Mouse (Mus musculus) forebrain, embryonic 15.5 days (tissue): Measurements from ENCODE around the gene Olfr522. TPM values are rescaled to one million over a fixed set of nuclear protein-coding genes. Genes with fewer than 3 reads are reported as not detected.

Source experiments
- ATAC-seq: fragments of 200-750 bp; cut with Nextera tagmentation; replicated peaks from 2 replicates; pipeline ENCODE4 v1.8.0; 2017; ENCODE audit warnings: mild to moderate bottlenecking, moderate TSS enrichment, moderate library complexity
- H3K27ac ChIP-seq: fragments of 300-500 bp; sonication (generic); replicated peaks from 2 replicates; pipeline ENCODE4 v1.5.1; 2015; ENCODE audit warnings: mild to moderate bottlenecking, inconsistent platforms
- H3K27me3 ChIP-seq: fragments of 300-500 bp; sonication (generic); 2 replicates; pipeline ENCODE4 v1.6.1; 2015; ENCODE audit warnings: inconsistent platforms
- H3K36me3 ChIP-seq: fragments of 300-500 bp; sonication (generic); 2 replicates; pipeline ENCODE4 v1.6.1; 2015; ENCODE audit warnings: mild to moderate bottlenecking, inconsistent platforms
- H3K4me1 ChIP-seq: fragments of 300-500 bp; sonication (generic); 2 replicates; pipeline ENCODE4 v1.6.1; 2015; ENCODE audit warnings: inconsistent platforms
- H3K4me2 ChIP-seq: fragments of 300-500 bp; sonication (generic); replicated peaks from 2 replicates; pipeline ENCODE4 v1.6.1; 2015; ENCODE audit warnings: mild to moderate bottlenecking, inconsistent platforms
- H3K4me3 ChIP-seq: fragments of 300-500 bp; sonication (generic); 2 replicates; pipeline ENCODE4 v1.5.1; 2015; ENCODE audit warnings: mild to moderate bottlenecking, inconsistent platforms
- H3K9ac ChIP-seq: fragments of 300-500 bp; sonication (generic); replicated peaks from 2 replicates; pipeline ENCODE4 v1.6.1; 2015; ENCODE audit warnings: mild to moderate bottlenecking, inconsistent platforms
- H3K9me3 ChIP-seq: fragments of 300-500 bp; sonication (generic); 2 replicates; pipeline ENCODE4 v1.6.1; 2016; ENCODE audit warnings: inconsistent platforms
- WGBS: fragments of 180-500 bp; shearing (Covaris S2); methylation state at CpG from one replicate; pipeline ENCODE4 v1.1.7; 2015; ENCODE audit warnings: mixed read lengths; 5-methylcytosine and 5-hydroxymethylcytosine counted together
- polyA plus RNA-seq: library from polyadenylated mRNA; unstranded; fragments of >200 nt; fragmentation: Nextera tagmentation; extraction: Ambion mirVana; gene quantifications from 2 replicates; pipeline ENCODE4 v1.2.1, GENCODE M21; 2015

The Olfr522 gene
- polyA plus RNA-seq, 1 experiment from 2014 or later: not detected

DNA sequence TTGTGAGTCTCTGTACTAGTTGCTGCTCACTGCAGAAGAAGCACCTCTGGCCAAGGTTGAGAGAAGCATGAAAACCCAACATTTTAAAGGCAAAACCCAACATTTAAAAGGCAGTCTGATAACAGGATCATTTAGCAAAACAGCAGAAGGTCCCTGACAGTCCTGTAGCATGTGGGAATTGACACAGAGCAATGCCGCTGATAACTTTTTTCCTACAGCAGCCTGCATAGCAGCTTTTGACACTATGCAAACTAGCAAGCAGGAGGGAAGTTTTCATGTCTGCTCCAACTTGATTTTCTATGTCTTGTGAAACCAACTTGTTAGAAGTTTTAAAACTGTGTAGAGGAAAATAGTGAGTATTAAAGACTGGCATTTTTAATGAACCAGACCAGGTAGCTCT, 40.2 kb downstream of the Olfr522 start:
- Histone ChIP-seq H3K4me1 (peaks cover 9% of the 10 kb centered on the region; the same call in 1 of the 2 replicates), H3K27ac (no peak overlapping the region), H3K9me3 (no peaks in the 10 kb centered on the region), H3K4me2 (no peak overlapping the region), H3K27me3 (no peaks in the 10 kb centered on the region), H3K4me3 (no peak overlapping the region), H3K36me3 (no peaks in the 10 kb centered on the region), H3K9ac (no peak overlapping the region)
- 97% methylated on average over 1 of the region's 1 CpGs for WGBS
- no peak for ATAC-seq

DNA sequence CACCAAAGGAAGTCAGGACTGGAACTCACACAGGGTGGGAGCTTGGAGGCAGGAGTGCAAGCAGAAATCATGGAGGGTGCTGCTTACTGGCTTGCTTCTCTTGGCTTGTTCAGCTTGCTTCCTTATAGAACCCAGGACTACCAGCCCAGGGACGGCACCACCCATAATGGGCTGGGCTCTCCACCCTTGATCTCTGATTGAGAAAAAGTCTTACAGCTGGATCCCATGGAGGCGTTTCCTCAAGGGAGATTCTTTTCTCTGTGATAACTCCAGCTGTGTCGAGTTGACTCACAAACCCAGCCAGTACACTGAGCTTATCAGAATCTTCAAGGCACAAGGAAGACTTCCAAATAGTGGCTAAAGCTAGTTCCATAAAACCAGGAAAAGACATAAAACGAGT, 41.8 kb downstream of the Olfr522 start:
- Histone ChIP-seq H3K4me3 (no peak overlapping the region), H3K36me3 (no peaks in the 10 kb centered on the region), H3K9me3 (no peaks in the 10 kb centered on the region), H3K9ac (no peak overlapping the region), H3K4me2 (no peak overlapping the region), H3K27me3 (no peaks in the 10 kb centered on the region), H3K27ac (no peak overlapping the region), H3K4me1 (peaks cover 9% of the 10 kb centered on the region; the same call in 1 of the 2 replicates)
- ATAC-seq: no peak
- WGBS: 32% methylated on average over 4 of the region's 4 CpGs

DNA sequence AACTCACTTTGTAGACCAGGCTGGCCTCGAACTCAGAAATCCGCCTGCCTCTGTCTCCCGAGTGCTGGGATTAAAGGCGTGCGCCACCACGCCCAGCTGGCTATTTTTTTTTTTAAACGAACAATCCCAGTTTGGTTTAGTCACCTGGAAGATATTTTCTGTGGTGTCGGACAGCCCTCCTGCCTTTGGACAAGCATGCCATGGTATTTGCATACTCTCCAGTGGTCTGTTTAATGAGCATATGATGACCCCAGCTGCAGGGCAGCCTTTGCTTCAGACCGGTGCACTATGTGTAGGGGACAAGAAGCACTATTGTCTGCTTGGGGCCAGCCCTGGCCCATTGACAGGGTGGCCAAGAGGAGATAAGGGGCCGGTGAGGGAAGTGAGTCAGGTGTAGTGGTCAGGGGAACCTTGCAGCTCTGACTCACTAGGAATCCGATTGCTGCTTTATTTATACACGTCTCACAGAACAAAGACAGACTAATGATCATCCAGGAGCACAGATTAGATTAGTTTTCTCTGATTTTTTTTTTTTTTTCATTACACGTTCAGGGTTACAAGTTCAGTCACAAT, 43.1 kb downstream of the Olfr522 start:
- WGBS: 64% methylated on average over 13 of the region's 13 CpGs
- H3K9ac ChIP-seq: no peak overlapping the region

DNA sequence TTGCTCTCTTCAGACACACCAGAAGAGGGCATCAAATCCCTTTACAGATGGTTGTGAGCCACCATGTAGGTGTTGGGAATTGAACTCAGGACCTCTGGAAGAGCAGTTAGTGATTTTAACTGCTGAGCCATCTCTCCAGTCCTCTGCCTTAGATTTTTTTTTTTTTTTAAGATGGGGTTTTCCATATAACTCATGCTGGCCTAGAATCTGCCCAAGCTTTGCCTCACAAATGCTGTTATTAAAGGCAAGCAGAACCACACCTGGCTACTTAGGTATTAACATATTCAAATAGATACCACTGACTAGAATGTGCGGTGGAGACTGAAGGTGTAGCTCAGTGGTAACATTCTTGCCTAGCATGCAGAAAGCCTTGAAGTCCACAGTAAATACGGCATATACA, 44.1 kb downstream of the Olfr522 start:
- ATAC-seq: no peak
- Histone ChIP-seq H3K9me3 (no peaks in the 10 kb centered on the region), H3K9ac (no peak overlapping the region), H3K4me1 (peaks cover 15% of the 10 kb centered on the region), H3K4me2 (no peak overlapping the region), H3K4me3 (no peak overlapping the region), H3K27ac (no peak overlapping the region), H3K36me3 (no peaks in the 10 kb centered on the region), H3K27me3 (no peaks in the 10 kb centered on the region)
- WGBS: 92% methylated on average over 2 of the region's 2 CpGs

More for the DNA sequence above, 43.1 kb downstream of the Olfr522 start:
- H3K27ac ChIP-seq: no peak overlapping the region
- H3K4me1 ChIP-seq: peaks cover 17% of the 10 kb centered on the region
- no peak for ATAC-seq
- no peaks in the 10 kb centered on the region for H3K9me3 ChIP-seq
- H3K27me3 ChIP-seq: no peaks in the 10 kb centered on the region
- H3K4me2 ChIP-seq: no peak overlapping the region
- no peaks in the 10 kb centered on the region for H3K36me3 ChIP-seq
- no peak overlapping the region for H3K4me3 ChIP-seq

DNA sequence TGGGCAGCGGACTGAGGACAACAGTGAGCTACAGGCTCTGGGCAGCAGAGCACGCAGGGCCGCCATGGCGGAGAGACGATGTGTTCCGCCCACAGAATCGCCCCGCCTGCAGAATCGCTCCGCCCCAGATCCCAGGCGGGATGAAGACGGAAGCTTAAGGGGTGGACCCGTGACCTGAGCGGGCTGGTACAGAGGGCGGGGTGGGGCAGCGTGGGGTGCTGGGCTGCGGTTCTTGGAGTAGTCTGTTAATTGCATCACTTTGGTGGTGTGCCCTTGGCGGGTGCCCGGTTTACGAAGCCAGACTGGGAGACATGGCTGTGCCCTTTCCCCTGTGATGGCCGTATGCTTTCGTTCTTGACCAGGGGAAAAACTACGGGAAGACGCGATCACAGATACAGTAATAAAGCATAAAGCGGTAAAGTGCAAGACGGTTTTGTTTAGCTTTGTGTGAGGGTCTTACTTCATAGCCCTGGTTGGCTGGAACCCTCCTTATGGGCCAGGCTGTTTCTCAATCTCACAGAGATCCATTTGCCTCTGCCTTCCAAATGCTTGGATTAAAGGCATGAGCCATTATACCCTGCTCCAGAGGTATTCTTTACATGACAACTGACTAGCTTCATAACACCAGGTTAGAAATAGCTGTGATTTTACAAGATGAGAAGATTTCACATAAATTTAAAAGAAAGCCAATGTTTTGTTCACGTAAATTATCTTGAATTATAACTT, 48.1 kb downstream of the Olfr522 start, which contains the start of gene Echs1:
Gene Echs1, minus strand, starts transcription at position 148 of the 726 bp plus-strand sequence.
- 3% methylated on average over 28 of the region's 28 CpGs for WGBS
- peaks cover 13% of the 10 kb centered on the region for H3K36me3 ChIP-seq
- no peaks in the 10 kb centered on the region for H3K27me3 ChIP-seq
- ATAC-seq: peak; percentile 95
- peak within 1 kb of the TSS; percentile 91 for H3K4me3 ChIP-seq
- H3K4me1 ChIP-seq: peaks cover 12% of the 10 kb centered on the region
- H3K4me2 ChIP-seq: peak within 1 kb of the TSS; percentile 93
- H3K9ac ChIP-seq: peak within 1 kb of the TSS; percentile 92
- peak within 1 kb of the TSS; percentile 82 for H3K27ac ChIP-seq
- H3K9me3 ChIP-seq: no peaks in the 10 kb centered on the region

DNA sequence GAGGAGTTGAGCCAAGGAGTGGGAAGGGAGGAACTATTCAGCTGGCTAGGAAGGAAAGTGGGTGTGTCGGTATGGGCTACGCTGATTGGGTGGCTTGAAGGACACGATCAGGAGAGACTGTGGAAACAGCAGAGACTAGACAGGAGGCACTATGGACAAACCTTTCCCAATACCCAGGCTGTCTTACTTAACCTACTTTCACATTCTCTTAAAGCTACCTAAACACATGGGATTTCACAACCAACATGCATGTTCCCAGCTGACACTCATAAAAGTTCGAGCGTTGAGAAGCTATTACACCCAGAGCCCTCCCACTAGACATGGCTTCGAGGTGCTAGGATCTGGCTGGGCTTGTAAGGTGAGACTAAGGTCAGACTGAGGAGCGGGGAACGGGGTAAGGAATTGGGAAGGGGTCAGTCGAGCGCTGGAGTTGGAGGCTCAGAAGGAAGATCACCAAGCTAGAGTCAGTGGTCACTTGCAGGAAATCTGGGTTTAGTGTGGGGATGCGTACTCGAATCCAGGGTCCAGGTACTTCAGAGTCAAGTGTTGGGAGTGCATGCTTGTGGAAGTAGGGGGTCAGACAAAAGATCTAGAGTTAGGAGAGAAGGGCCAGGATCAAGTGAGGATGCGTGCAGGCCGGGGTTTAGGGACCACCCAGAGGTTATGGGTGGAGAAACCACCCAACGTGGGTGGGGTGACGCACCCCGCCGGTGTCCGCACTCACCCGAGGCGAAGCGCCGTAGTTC, 48.8 kb downstream of the Olfr522 start, which contains the start of gene Paox:
Gene Paox, plus strand, starts transcription at position 217 of the 746 bp plus-strand sequence.
- WGBS: 3% methylated on average over 23 of the region's 23 CpGs
- H3K4me1 ChIP-seq: peaks cover 12% of the 10 kb centered on the region
- H3K4me2 ChIP-seq: peak within 1 kb of the TSS; percentile 93
- peak within 1 kb of the TSS; percentile 91 for H3K4me3 ChIP-seq
- H3K9ac ChIP-seq: peak within 1 kb of the TSS; percentile 92
- H3K27me3 ChIP-seq: no peaks in the 10 kb centered on the region
- H3K9me3 ChIP-seq: no peaks in the 10 kb centered on the region
- peak within 1 kb of the TSS; percentile 82 for H3K27ac ChIP-seq
- ATAC-seq: peak; percentile 76
- peaks cover 19% of the 10 kb centered on the region for H3K36me3 ChIP-seq

DNA sequence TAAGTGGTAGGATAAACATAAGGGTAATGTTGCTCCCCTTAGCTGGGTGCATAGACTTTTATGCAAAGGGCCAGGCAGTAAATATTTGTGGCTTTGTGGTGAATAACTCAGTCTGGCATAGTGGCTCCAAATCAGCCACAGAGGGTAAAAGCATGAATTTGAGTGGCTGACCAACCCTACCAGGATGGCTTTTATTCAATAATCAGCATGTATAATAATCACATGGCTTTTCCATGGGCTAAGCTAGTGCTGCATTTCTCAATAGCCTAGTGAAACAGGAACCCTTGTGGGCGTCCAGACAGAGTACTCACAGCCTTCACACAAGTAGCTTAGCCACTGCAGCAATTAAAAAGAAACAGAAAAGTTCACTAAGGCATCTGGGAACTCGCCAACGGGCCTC, 52.6 kb downstream of the Olfr522 start:
- Histone ChIP-seq H3K4me3 (no peak overlapping the region), H3K27me3 (no peaks in the 10 kb centered on the region), H3K9me3 (no peaks in the 10 kb centered on the region), H3K4me1 (peaks cover 9% of the 10 kb centered on the region), H3K27ac (no peak overlapping the region), H3K9ac (no peak overlapping the region), H3K4me2 (no peak overlapping the region), H3K36me3 (peaks cover 46% of the 10 kb centered on the region)
- WGBS: 60% methylated on average over 3 of the region's 3 CpGs
- no peak for ATAC-seq

Other genes starting within 250 kb of the Olfr522 start
- gene Utf1, start 221.0 kb downstream of the Olfr522 start, polyA plus RNA-seq: not detected in 2 replicates
- gene 6430531B16Rik, start 186.0 kb downstream of the Olfr522 start, polyA plus RNA-seq: 0.64 and 0.99 TPM in 2 replicates
- 3.1 and 3.9 TPM in 2 replicates for gene Adam8, start 172.2 kb downstream of the Olfr522 start, polyA plus RNA-seq
- 55.8 and 56.6 TPM in 2 replicates for gene Zfp511, start 128.4 kb downstream of the Olfr522 start, polyA plus RNA-seq
- 69.0 and 69.2 TPM in 2 replicates for gene Tubgcp2, start 128.1 kb downstream of the Olfr522 start, polyA plus RNA-seq
- 0.73 TPM in 2 replicates for gene Msx3, start 115.7 kb downstream of the Olfr522 start, polyA plus RNA-seq
- gene Caly, start 82.2 kb downstream of the Olfr522 start, polyA plus RNA-seq: 108 and 117 TPM in 2 replicates
- not detected in 2 replicates for gene Prap1, start 71.4 kb downstream of the Olfr522 start, polyA plus RNA-seq
- 18.5 and 18.9 TPM in 2 replicates for gene Fuom, start 62.3 kb downstream of the Olfr522 start, polyA plus RNA-seq
- gene Paox, start 49.0 kb downstream of the Olfr522 start, polyA plus RNA-seq: 7.5 and 8.6 TPM in 2 replicates
- 112 and 120 TPM in 2 replicates for gene Echs1, start 48.3 kb downstream of the Olfr522 start, polyA plus RNA-seq
- 35.1 and 36.7 TPM in 2 replicates for gene Mtg1, start 27.2 kb downstream of the Olfr522 start, polyA plus RNA-seq
- gene Sprn, start 9.9 kb downstream of the Olfr522 start, polyA plus RNA-seq: 15.2 and 15.7 TPM in 2 replicates
- not detected in 2 replicates for gene Olfr523, start 8.5 kb upstream of the Olfr522 start, polyA plus RNA-seq
- gene Olfr524, start 41.2 kb upstream of the Olfr522 start, polyA plus RNA-seq: not detected in 2 replicates
- not detected in 2 replicates for gene Cd163l1, start 53.5 kb upstream of the Olfr522 start, polyA plus RNA-seq
- gene 5830411N06Rik, start 82.5 kb upstream of the Olfr522 start, polyA plus RNA-seq: not detected in 2 replicates
- gene Olfr525, start 156.1 kb upstream of the Olfr522 start, polyA plus RNA-seq: not detected in 2 replicates
- gene Olfr527, start 169.3 kb upstream of the Olfr522 start, polyA plus RNA-seq: not detected in 2 replicates
- gene Olfr60, start 196.9 kb upstream of the Olfr522 start, polyA plus RNA-seq: not detected in 2 replicates
- gene Olfr530, start 211.6 kb upstream of the Olfr522 start, polyA plus RNA-seq: not detected in 2 replicates
- not detected in 2 replicates for gene Olfr531, start 238.2 kb upstream of the Olfr522 start, polyA plus RNA-seq